Mouse (Mus musculus): Measurements from ENCODE around the gene Ndufaf3.

The Ndufaf3 gene

DNA sequence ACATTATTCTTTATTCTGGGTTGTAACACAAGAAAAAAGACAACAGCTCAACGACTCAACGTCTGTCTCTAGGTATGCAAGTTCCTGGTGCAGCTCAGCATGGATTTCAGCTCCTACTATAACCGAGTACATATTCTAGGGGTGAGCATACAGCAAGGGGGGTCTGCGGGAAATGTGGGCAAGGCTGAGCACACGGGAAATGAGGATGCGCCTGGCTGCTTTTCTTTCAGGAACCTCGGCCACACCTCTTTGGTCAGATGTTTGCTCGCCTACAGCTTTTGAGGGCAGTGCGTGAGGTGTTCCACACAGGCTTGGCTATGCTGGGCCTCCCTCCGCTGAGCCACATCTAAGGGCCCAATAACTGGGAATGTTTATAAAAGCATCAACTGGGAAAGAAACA lies 5.1 kb upstream of the Ndufaf3 start:
- peak; percentile 20 for DNase-seq

DNA sequence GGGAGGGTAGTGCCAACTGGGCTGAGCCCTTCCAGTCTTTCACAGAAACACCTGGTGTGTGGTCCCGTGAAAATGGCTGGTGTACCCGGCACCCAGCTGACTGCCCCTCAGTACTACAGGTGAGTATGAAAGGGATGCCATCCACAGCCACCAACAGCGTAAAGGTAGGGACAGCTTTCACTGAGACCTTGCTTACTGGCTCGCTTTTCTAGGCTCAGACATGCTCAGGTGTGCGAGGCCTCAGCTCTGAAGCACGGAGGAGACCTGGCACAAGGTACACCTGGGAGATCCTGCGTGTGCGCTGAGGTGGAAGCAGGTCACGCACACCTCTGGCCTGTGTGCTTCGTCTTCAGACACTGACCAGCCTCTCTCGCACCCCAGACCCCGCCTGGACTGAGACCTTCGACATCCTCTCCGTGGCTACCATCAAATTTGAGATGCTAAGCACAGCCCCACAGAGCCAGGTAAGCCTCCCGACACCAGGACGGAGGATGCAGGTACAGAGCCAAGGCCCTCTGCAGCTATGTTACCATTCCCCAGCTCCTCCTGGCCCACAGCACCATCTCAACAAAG lies 4.3 kb upstream of the Ndufaf3 start:
- peak; percentile 33 for DNase-seq

DNA sequence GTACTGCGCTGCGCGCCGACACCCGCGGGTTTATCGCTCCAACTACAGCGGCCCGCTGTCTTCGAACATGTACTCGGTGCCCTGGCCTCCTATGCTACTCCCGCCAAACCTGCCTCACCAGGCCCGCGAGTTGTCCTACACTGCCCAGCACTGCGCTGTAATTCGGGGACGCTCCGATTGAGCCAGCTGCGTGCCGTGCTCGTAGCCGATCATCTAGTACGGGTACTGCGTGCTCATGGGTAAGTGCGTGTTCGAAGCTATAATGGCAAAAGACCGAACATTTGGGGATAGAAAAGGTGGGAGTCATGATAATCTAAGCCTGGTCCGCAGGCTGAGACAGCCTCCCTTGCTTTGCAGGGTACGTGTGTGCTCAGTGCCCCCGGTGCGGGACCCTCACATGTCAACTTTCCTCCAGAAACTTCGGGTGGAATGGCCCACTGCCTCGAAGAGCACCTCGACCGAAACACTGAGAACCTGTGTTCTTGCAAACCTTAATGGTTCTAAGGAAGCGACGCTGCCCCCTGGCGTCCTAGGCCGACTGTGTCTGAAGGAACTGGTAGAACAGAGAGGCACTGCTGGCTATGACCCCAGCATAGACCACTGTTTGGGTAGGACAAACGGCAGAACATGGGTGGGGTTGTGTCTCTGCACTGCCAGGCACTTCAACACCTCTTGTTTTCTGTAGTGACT lies 3.1 kb upstream of the Ndufaf3 start:
- peak; percentile 72 for DNase-seq

DNA sequence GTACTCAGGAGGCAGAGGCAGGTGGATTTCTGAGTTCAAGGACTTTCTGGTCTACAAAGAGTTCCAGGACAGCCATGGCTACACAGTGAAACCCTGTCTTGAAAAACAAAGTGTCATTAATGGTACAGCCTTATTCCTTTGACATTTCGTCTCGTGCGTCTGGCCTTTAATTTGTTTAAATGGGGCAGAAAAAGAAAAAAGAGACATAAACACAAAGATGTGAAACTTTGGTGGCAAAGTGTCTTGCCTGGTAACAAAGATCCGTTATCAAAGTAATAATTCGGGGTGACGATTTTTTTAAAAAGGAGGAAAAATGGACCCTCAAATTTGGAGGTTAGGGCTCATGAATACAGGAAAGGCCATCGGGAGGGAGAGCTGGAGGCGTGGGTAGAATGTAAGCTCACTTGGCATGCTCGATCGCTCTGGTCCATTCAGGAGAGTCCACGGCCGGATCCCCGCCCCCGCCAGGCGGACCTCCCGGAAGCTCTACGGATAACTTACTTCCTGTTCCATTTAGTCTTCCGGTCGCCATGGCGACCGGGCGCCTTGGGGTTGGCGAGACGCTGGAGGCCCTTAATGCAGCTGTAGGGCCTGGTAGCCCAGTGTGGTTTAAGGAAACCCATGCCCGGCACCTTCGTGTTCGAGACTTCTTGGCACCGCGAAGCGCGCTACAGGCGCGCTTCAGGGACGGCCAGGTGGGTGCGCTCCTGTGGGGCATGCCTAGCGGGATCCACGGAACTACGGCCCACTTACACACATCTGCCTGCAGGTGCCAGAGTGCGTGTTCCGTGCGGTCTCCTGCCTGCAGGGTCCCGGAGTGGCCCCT lies 2.4 kb upstream of the Ndufaf3 start, which contains the start of gene Dalrd3:
Dalrd3 (plus strand) TSS at position 506 of the 826 bp plus-strand sequence.
- peak; percentile 92 for DNase-seq

DNA sequence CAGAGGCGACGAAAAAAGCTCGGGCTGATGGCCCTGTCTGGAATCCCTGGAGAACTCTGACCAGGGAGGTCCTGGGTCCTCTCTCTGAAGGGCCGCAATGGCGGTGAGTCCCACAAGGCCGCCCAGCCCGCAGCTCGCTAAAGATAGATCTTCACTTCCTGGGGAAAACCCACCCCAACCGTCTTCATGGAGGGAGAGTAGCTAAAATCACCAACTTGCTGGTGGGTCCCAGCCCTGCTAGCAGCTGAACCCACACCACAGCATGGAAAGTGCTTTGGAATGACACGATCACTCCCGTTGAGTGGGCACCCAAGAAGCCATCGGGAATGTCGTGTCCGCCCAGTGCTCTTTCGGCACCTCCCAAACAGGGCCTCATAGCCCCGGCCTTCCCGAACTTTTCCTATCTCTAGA lies 1.3 kb upstream of the Ndufaf3 start:
- peak; percentile 54 for DNase-seq

DNA sequence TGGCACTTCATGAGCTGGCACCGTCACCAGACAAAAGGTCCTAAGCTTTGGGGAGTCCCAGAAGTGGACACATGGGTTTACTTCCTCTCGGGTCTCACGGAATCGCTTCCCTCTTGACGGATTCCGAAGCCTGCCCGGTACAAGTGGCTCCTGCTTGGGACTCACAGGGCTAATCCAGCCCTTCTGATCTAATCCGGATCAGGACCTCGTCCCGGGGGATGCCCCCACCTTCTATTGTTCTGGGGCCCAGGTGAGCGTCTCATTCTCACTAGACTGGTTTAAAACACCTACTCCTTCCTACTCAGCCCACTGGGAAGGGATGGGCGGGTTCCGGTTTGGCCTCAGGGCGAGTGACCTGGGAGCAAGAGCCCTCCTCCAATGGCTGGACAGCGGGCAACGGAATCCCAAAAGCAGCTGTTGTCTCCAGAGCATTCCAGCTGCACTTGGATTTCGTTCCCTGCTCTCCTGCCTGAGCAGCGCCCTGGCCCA lies 741 bp upstream of the Ndufaf3 start:
- no peak for DNase-seq

DNA sequence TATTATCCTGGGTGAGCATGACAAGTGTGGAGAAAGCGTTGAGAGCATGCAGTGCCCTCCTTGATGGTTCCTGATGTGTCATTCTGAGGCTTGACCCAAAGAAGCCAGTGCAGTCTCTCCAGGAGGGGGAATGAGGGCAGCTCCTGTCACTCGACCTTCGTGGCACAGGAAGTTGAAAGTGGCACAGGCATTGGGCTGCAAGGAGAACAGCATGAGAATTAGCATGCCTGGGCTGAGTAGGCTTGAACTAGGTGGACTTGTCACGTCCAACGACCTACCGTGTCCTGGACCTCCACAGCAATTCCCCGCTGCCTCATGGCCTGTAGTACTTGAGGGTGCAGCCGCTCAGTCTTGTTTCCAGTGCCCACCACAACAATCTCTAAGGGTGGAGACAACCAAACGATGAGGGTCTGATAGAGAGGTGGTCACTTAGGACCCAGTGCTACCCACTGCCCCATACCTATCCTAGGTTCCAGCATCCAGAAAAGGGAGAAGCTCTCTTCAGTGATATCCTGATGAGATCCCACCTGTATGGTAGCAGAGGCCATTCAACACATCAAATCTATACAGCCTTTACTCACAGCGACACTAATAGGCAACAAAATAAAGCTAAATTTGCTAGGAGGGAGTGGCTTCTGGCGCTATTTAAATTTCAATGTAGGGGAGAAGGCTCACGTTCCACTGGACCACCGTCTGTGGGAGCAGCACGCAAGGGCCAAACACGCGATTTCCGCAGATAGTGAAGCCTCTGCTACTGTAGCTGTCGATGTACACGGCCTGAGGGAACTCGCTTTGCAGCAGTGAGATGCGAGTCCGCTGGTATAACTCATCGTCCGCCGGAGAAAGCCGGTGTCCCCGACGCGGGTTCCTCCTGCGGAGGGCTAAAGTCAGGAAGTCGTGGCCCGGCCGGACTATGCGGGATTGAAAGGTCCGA lies 1.1 kb downstream of the Ndufaf3 start:
- DNase-seq = peak; percentile 39

DNA sequence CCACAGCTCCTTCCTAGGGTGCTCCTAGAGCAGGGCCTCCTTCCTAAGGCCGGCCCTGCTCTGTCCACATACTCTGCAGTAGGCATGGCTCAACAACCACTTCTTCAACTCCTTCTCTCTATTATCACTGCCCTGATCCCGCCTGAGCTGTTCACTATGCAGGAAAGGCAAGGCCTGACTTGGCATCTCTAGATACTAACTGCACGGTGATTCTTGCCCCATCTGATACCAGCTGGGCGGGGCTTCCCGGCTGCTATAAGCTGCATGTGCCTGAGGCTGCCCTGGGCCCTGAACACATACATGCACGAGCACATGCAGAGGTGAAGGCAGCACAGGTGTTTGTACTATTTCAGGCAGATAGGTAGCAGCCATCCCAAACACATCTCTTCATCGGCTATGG lies 3.1 kb downstream of the Ndufaf3 start:
- DNase-seq = peak; percentile 43

DNA sequence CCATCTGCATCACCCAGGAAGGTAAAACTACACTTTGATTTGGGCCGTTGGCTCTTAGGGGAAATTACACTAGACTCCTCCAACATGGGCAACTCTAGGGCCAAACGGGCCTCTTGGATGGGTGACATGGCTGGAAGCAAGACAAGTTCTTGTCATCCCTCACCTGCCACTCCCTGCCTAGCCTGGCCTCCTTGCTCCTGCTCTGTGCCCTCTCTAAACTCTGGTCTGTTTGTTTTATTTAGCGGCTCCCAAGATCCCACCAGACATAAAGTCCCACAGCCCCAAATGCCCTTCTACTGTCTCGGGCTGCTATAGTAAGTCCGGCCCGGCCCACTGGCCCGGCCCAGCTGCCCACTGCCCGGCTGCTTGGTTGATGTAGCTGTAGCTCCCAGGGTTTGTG lies 3.6 kb downstream of the Ndufaf3 start:
- DNase-seq = peak; percentile 36

DNA sequence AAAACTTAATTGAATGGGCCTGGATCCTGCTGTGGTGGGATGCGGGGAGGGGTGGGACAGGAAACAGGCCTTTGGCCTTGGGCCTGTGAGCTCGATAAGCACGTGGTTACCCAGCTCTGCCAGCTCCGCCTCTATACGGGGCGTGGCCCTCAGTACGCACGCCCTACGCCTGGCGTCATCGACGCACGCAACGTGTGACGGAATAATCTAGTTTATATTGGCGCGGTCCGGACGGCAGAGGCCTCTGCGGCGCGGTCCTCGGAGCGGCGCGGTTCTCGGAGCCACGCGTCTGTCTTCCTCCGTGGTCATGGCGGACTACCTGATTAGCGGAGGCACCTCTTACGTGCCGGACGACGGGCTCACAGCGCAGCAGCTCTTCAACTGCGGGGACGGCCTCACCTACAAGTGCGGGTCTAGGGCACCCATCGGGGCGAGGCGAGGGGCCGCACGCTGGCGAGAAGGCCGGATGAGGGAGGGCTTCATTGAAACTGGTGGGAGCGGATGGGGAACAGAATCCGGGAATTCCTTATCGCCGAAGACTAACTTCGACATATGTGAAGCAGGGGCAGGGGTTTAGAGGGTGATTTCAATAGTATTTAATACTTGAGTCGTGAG lies 6.9 kb downstream of the Ndufaf3 start, which contains the start of gene Impdh2:
Impdh2 (plus strand) TSS at position 60 of the 615 bp plus-strand sequence.
- DNase-seq = peak; percentile 92

DNA sequence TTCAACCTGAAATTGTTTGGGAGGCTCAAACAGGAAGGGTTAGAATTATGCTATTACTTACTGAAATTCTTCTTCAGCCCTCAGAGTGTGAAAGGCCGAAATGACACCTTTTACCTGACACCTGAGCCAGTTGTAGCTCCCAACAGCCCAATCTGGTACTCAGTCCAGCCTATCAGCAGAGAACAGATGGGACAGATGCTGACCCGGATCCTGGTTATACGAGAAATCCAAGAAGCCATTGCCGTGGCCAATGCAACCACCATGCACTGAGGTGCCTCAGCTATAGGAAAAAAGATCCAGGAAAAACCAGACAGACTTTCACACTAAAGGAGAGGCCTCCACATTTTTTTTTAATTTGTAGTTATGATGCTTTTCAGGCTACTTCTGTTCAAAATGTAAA lies 8.1 kb downstream of the Ndufaf3 start:
- no peak for DNase-seq

DNA sequence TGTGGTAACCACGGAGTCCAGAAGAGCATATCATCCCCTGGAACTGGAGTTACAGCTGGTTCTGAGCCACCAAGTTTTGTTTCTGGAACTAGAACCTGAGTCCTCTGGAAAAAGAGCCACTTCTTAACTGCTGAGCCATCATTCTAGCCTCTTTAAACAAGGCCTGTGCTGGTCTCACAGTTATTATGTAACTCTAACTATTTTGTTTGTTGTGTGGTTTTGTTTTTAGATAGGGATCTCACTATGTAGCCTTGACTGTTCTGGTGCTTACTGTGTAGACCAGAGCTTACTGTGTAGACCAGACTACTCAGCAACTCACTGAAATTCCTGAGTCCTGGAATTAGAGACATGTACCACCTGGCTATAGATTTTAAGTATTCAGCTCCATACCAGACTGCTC lies 20.4 kb downstream of the Ndufaf3 start:
- DNase-seq = no peak

DNA sequence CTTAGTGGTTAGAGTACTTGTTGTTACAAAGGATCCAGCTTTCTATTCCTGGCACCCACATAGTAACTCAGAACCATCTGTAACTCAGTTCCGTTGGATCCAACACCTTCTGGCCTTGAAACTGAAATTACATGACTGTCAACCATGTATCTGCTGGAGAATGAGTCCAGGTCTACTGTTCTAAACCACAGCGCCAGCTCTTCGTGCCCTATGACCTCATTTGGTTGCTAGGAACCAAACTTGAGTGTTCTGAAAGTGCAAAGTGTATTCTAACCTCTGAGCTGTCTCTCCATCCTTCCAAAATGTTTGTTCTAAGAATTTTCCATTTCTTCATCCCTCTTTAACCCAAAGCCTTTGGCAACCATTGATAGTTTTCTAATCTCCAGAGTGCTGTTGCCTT lies 21.2 kb downstream of the Ndufaf3 start:
- no peak for DNase-seq

DNA sequence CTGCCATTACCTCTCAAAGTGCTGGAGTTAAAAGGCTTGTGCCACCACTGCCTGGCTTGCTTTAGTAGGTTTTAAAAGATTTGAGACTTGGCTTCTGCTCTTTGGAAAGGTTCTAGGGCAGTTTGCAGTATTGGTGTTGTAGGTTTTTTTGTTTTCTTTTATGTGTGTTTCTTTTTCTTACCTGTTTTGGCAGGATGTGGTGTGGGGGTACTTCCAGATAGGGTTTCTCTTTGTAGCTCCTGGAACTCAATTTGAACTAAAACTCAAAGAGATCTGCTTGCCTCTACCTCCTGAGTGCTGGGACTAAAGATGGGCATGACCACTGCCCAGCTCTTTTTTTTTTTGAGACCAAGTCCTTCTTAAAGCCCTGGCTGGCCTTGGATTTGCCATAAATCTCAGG lies 26.4 kb downstream of the Ndufaf3 start:
- no peak for DNase-seq

DNA sequence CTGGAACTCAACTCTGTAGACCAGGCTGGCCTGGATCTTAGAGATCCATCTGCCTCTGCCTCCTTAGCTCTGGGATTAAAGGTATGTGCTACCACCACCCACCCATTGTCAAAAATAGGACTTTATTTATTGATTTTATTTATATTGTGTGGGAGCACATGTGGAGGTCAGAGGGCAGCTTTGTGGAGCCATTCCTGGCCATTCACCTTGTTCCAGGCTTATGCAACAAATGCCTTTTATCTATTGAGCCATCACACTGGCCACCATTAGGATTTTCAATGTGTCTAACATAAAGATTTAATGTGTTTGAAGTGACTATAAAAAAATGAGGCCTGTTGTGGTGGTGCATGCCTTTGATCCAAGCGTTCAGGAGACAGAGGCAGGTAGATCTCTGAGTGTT lies 35.7 kb downstream of the Ndufaf3 start:
- no peak for DNase-seq

DNA sequence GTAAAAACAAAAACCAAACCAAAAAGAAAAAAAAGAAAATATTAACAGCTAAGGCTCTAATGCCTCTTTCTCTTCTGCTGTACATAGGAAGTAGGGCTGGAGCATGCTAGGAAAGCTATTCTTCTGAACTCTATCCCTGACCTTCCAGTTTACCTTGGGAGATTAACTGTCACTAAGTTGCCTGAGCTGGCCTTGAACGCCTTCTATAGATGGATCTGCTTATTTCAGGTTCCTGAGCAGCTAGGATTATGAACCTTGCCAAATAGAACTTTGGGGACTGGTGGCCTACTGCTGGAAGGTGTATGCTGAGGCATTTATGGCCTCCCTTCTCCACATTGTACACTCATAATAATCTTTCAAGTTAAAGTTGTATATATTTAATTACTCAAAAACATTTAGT lies 36.3 kb downstream of the Ndufaf3 start:
- no peak for DNase-seq

DNA sequence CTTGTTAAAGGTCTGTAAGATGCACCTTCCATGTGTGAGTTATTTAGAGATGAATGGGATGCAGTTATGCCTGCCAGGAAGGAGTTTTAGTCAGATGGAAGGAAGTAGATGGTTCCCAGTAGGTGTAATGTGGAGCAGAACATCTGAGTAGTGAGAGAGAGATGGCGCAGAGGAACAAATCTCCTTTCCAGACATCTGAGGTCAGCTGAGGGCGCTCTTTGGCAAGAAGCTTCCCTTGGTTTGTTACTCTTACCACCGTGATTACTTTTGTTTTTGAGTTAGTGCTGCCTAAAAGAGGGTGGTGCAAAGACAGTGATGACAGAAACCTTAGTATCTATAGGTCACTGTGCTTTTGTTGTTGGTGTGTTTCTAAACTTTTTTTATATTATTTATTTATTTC lies 41.8 kb downstream of the Ndufaf3 start:
- no peak for DNase-seq

DNA sequence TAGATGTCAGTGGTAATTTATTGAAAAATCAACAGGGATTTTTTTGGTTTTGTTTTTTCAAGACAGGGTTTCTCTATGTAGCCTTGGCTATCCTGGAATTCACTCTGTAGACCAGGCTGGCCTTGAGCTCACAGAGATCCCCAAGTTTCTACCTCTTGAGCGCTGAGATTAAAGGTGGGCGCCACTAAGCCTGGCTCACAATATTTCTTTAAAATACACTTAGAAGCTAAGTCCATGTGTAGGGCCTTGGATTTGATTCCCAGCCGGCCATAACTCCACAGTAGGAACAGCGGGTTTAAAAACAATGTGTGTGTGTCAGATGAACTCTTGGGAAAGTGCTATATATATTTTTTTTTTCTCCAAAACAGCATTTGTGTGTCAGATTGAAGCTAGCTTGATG lies 43.9 kb downstream of the Ndufaf3 start:
- DNase-seq = no peak

DNA sequence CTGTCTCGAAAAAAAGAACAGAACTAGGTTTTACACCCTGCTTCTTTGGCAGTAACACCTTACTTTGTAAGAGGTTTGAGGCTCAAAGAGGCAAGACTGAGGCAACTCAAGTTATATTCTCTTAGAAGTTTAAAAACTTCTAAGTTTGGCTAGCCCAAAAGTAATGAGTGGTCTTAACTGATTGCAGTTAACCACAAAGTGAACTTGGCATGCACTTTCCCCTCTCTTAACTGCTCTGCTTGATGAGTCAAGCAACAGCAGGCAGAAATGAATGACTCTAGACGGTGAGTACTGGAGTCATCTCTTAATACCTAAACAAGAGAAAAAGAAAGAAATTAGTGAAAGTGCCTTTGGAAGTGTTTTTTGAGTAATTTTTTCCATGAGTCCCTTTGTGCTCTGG lies 45.6 kb downstream of the Ndufaf3 start:
- no peak for DNase-seq

DNA sequence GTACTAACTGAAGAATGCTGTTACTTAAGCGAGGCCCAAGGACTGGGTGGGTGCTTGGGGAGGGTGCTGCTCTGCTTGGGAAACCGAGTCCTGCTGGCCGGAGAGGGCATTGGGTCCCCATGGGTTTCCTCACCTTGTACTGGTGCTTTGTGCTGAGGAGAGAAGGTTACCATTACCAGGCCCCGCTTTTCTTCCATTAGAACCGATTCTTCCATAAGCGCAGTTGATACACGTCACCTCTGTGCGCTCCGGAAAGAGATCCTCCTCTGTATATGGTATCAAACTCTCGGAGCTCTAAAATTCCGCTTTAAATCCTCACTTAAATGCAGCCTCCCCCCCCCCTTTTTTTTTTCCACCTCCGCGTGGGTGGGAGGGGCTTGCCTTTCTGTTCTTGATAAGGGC lies 49.3 kb downstream of the Ndufaf3 start:
- DNase-seq = no peak

DNA sequence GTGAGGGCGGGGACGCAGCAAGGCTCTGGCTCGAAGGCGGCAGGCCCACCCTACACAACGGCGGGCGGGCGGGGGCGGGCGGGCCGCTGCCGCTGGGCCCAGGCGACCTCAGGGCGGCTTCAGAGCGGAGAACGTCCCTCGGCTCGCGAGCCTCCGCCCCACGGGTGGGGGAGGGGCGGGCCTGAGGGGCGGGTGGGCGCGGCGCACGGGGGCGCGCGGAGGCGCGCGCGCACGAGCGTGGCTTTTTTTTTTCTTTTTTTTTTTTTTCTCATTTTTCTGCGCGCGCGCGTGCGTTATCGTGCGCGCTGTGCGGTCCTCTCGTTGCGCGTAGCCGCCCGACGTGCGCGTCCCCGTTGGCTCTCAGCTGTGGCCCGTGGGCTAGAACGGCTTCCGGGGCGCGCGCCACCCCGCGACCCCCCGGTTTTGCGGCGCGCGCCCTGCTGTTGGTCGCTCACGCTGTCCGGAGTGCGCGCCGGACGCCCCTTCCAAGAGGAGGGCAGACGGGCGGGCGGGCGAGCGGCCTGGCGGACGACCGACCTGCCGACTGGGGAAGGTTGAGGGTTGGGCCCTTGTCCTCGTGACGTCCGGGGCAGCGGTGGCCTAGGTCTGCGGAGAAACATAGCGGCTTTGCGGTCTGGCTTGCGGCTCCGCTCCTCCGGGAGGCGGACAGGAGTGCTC lies 49.8 kb downstream of the Ndufaf3 start:
- peak; percentile 81 for DNase-seq

All from cerebellum, adult 11-12 months (tissue).